Comparison of ENCODE assay signal across 8 mouse cellular contexts in genomic region chr5:115193226-115193625, GRCm38 (mm10). TPM values are rescaled to one million over a fixed set of nuclear protein-coding genes. Genes with fewer than 3 reads are reported as not detected.
DNase-seq lines count a peak whose midpoint lies in the region; ATAC-seq and TF ChIP-seq lines count a peak whose summit lies in the region.

No protein-coding gene starts in this region.

- peaks cover 80% of the 10 kb centered on the region for H3K27me3 ChIP-seq in forebrain, embryonic 12.5 days
- H3K27me3 ChIP-seq in hindbrain, embryonic 11.5 days (ENCODE audit: control insufficient read depth, insufficient read depth, low read length): peaks cover 61% of the 10 kb centered on the region
- peaks cover 56% of the 10 kb centered on the region for H3K27me3 ChIP-seq in limb, embryonic 12.5 days
- peaks cover 57% of the 10 kb centered on the region for H3K27me3 ChIP-seq in midbrain, embryonic 11.5 days (ENCODE audit: control insufficient read depth, insufficient read depth, low read length)
- peaks cover 30% of the 10 kb centered on the region for H3K27me3 ChIP-seq in spleen, adult 2 months (ENCODE audit: control insufficient read depth, insufficient read depth, low read length)

- H3K4me3 ChIP-seq in ES-E14 (ENCODE audit: insufficient read depth in 1 of 2, low read depth in 1 of 2, low read length in 2 of 2, poor library complexity in 1 of 2, severe bottlenecking in 1 of 2): peak overlapping the region; percentile 68 to 73
- H3K4me3 ChIP-seq in forebrain, embryonic 12.5 days (replicated peaks): peak overlapping the region; percentile 71
- H3K4me3 ChIP-seq in hindbrain, embryonic 11.5 days (ENCODE audit: low read depth, low read length): peak overlapping the region; percentile 59
- H3K4me3 ChIP-seq in limb, embryonic 12.5 days (replicated peaks): peak overlapping the region; percentile 69
- peak overlapping the region; percentile 62 for H3K4me3 ChIP-seq in midbrain, embryonic 11.5 days (ENCODE audit: low read depth, low read length)
- H3K4me3 ChIP-seq in spleen, adult 2 months (ENCODE audit: extremely low read depth, insufficient read depth, insufficient read length): peak overlapping the region; percentile 51; the same call in 1 of the 2 replicates

- H3K27ac ChIP-seq in ES-E14 (ENCODE audit: insufficient read depth, low read depth, low read length, poor library complexity, severe bottlenecking): no peak overlapping the region
- H3K27ac ChIP-seq in forebrain, embryonic 12.5 days: no peak overlapping the region
- no peak overlapping the region for H3K27ac ChIP-seq in hindbrain, embryonic 11.5 days (ENCODE audit: low read depth, low read length)
- H3K27ac ChIP-seq in limb, embryonic 12.5 days: no peak overlapping the region
- no peak overlapping the region for H3K27ac ChIP-seq in midbrain, embryonic 11.5 days (ENCODE audit: low read depth, low read length)
- H3K27ac ChIP-seq in spleen, adult 2 months (ENCODE audit: insufficient read depth, low read length): no peak overlapping the region

- H3K36me3 ChIP-seq in ES-E14 (ENCODE audit: control insufficient read depth, insufficient read depth, low read length, poor library complexity, severe bottlenecking): no peaks in the 10 kb centered on the region
- H3K36me3 ChIP-seq in forebrain, embryonic 12.5 days (replicated peaks): no peaks in the 10 kb centered on the region
- no peaks in the 10 kb centered on the region for H3K36me3 ChIP-seq in hindbrain, embryonic 11.5 days (ENCODE audit: control insufficient read depth, insufficient read depth, low read length)
- no peaks in the 10 kb centered on the region for H3K36me3 ChIP-seq in limb, embryonic 12.5 days
- H3K36me3 ChIP-seq in midbrain, embryonic 11.5 days (ENCODE audit: control insufficient read depth, insufficient read depth, low read length): no peaks in the 10 kb centered on the region
- no peaks in the 10 kb centered on the region for H3K36me3 ChIP-seq in spleen, adult 2 months (ENCODE audit: control insufficient read depth, insufficient read depth, low read length)

- peak overlapping the region; percentile 100 for H3K4me2 ChIP-seq in forebrain, embryonic 12.5 days
- peak overlapping the region; percentile 100 for H3K4me2 ChIP-seq in hindbrain, embryonic 11.5 days (replicated peaks; ENCODE audit: low read depth, low read length)
- H3K4me2 ChIP-seq in limb, embryonic 12.5 days: peak overlapping the region; percentile 100
- peak overlapping the region; percentile 100 for H3K4me2 ChIP-seq in midbrain, embryonic 11.5 days

- no peak for DNase-seq in ES-E14 (ENCODE audit: low read depth, low spot score)
- peak; percentile 88 for DNase-seq in adrenal gland, postnatal 25 days
- DNase-seq in hindbrain, embryonic 11.5 days (ENCODE audit: low spot score): peak; percentile 51
- DNase-seq in midbrain, embryonic 11.5 days (ENCODE audit: low spot score, missing footprints): no peak
- DNase-seq in spleen, adult 2 months (ENCODE audit: low read depth in 1 of 2, low spot score in 2 of 2): peak in 1 of 2 experiments; percentile 46
- no peak for DNase-seq in layer of hippocampus, adult 18-20 months (ENCODE audit: low spot score in 2 of 2)

- peak overlapping the region; percentile 29; the same call in 1 of the 2 replicates for H3K9ac ChIP-seq in ES-E14 (ENCODE audit: insufficient read depth, low read depth, low read length, poor library complexity, severe bottlenecking)
- H3K9ac ChIP-seq in forebrain, embryonic 12.5 days: peak overlapping the region; percentile 80
- peak overlapping the region; percentile 64 for H3K9ac ChIP-seq in hindbrain, embryonic 11.5 days (ENCODE audit: low read depth, low read length)
- peak overlapping the region; percentile 67 for H3K9ac ChIP-seq in limb, embryonic 12.5 days (replicated peaks)
- H3K9ac ChIP-seq in midbrain, embryonic 11.5 days (ENCODE audit: low read length): peak overlapping the region; percentile 65

- WGBS in forebrain, embryonic 12.5 days: 0% methylated on average over 34 of the region's 34 CpGs
- under 1% methylated on average over 33 of the region's 34 CpGs for WGBS in hindbrain, embryonic 11.5 days
- WGBS in limb, embryonic 12.5 days: under 1% methylated on average over 34 of the region's 34 CpGs
- WGBS in midbrain, embryonic 11.5 days: 0% methylated on average over 32 of the region's 34 CpGs
- 3% methylated on average over 34 of the region's 34 CpGs for WGBS in spleen, adult 2 months

- in situ Hi-C loops in ES-E14 (cut with MboI; ENCODE audit: low sequenced_read_pairs in 2 of 2, unreplicated experiment in 2 of 2): no loop called here

- no peak for TF ChIP-seq POLR2A in spleen, adult 2 months (IDR thresholded peaks at IDR 0.05; ENCODE audit: low read depth, low read length)

- no peak for TF ChIP-seq CTCF in spleen, adult 2 months (IDR thresholded peaks at IDR 0.05; ENCODE audit: extremely low read depth, insufficient read depth, insufficient read length, insufficient replicate concordance)

- H3K9me3 ChIP-seq in ES-E14 (ENCODE audit: control insufficient read depth, insufficient read depth, low read depth, low read length): no peaks in the 10 kb centered on the region
- H3K9me3 ChIP-seq in forebrain, embryonic 12.5 days: no peaks in the 10 kb centered on the region
- no peaks in the 10 kb centered on the region for H3K9me3 ChIP-seq in hindbrain, embryonic 11.5 days (ENCODE audit: control insufficient read depth, low read length)
- H3K9me3 ChIP-seq in limb, embryonic 12.5 days: no peaks in the 10 kb centered on the region
- no peaks in the 10 kb centered on the region for H3K9me3 ChIP-seq in midbrain, embryonic 11.5 days (ENCODE audit: control insufficient read depth, low read length)

- peaks cover 2 to 13% of the 10 kb centered on the region in 2 experiments; a peak in 3 of 4 replicates for H3K4me1 ChIP-seq in ES-E14 (ENCODE audit: control insufficient read depth in 2 of 2, insufficient read depth in 2 of 2, low read length in 2 of 2, poor library complexity in 1 of 2)
- peaks cover 29% of the 10 kb centered on the region for H3K4me1 ChIP-seq in forebrain, embryonic 12.5 days
- peaks cover 13% of the 10 kb centered on the region; the same call in 1 of the 2 replicates for H3K4me1 ChIP-seq in hindbrain, embryonic 11.5 days (replicated peaks; ENCODE audit: control insufficient read depth, insufficient read depth, low read length)
- H3K4me1 ChIP-seq in limb, embryonic 12.5 days (replicated peaks): peaks cover 29% of the 10 kb centered on the region
- peaks cover 23% of the 10 kb centered on the region for H3K4me1 ChIP-seq in midbrain, embryonic 11.5 days (ENCODE audit: control insufficient read depth, insufficient read depth, low read length)
- peaks cover 4% of the 10 kb centered on the region for H3K4me1 ChIP-seq in spleen, adult 2 months (ENCODE audit: control insufficient read depth, insufficient read depth, insufficient read length)

- peak; percentile 36; the same call in 1 of the 2 replicates for ATAC-seq in forebrain, embryonic 12.5 days (ENCODE audit: low FRiP score)
- 0 out of 2 replicates have a peak, but pooled peaks have one; percentile 14 for ATAC-seq in hindbrain, embryonic 11.5 days (ENCODE audit: low FRiP score)
- ATAC-seq in limb, embryonic 12.5 days (ENCODE audit: insufficient number of reproducible peaks, insufficient read depth, low FRiP score, low TSS enrichment, low read depth): no peak
- 0 out of 2 replicates have a peak, but pooled peaks have one; percentile 5 for ATAC-seq in midbrain, embryonic 11.5 days (ENCODE audit: low FRiP score)

TF ChIP-seq in ES-E14, 5 proteins besides CTCF, POLR2A, EP300 and RAD21 (continues in another document):
- no peak for TF ChIP-seq ZNF384 (IDR thresholded peaks at IDR 0.05; ENCODE audit: low read depth, low read length)

RNA-seq across cellular contexts. Expression of gene Cabp1, which starts 1.0 kb away (rescaled TPM):
- 14.9 and 25.2 TPM in 2 replicates for total RNA-seq in ES-E14 (2012; rRNA removed)
- total RNA-seq in adrenal gland, postnatal 25 days (2021): 36.4 and 44.4 TPM in 2 replicates
- polyA plus RNA-seq in forebrain, embryonic 12.5 days (2016; fragmentation: Nextera tagmentation; extraction: Ambion mirVana): 6.0 and 6.1 TPM in 2 replicates
- polyA plus RNA-seq in hindbrain, embryonic 11.5 days (2014; fragmentation: Nextera tagmentation; extraction: Ambion mirVana): 5.0 and 7.6 TPM in 2 replicates
- 1.1 and 1.3 TPM in 2 replicates for polyA plus RNA-seq in limb, embryonic 12.5 days (2016; fragmentation: Nextera tagmentation; extraction: Ambion mirVana)
- 1.1 and 2.3 TPM in 2 replicates for polyA plus RNA-seq in midbrain, embryonic 11.5 days (2014; fragmentation: Nextera tagmentation; extraction: Ambion mirVana)
- 0.72 and 1.5 TPM in 2 replicates for polyA plus RNA-seq in spleen, adult 2 months (2012; rRNA removed)
- 100 to 1,000 TPM; 122 to 123 TPM for total RNA-seq in layer of hippocampus, adult 18-20 months (2021)

RNA-seq across cellular contexts. Expression of gene Mlec, which starts 35.2 kb away (rescaled TPM):
- total RNA-seq in ES-E14 (2012; rRNA removed): 191 and 272 TPM in 2 replicates
- 139 and 194 TPM in 2 replicates for total RNA-seq in adrenal gland, postnatal 25 days (2021)
- polyA plus RNA-seq in forebrain, embryonic 12.5 days (2016; fragmentation: Nextera tagmentation; extraction: Ambion mirVana): 50.3 and 50.8 TPM in 2 replicates
- 41.2 and 44.1 TPM in 2 replicates for polyA plus RNA-seq in hindbrain, embryonic 11.5 days (2014; fragmentation: Nextera tagmentation; extraction: Ambion mirVana)
- 76.6 and 89.6 TPM in 2 replicates for polyA plus RNA-seq in limb, embryonic 12.5 days (2016; fragmentation: Nextera tagmentation; extraction: Ambion mirVana)
- 30.0 and 37.3 TPM in 2 replicates for polyA plus RNA-seq in midbrain, embryonic 11.5 days (2014; fragmentation: Nextera tagmentation; extraction: Ambion mirVana)
- 39.1 and 44.0 TPM in 2 replicates for polyA plus RNA-seq in spleen, adult 2 months (2012; rRNA removed)
- total RNA-seq in layer of hippocampus, adult 18-20 months (2021): 10 to 100 TPM; 92.5 to 95.1 TPM

RNA-seq across cellular contexts. Expression of gene Pop5, which starts 42.4 kb away (rescaled TPM):
- 155 and 174 TPM in 2 replicates for total RNA-seq in ES-E14 (2012; rRNA removed)
- total RNA-seq in adrenal gland, postnatal 25 days (2021): 77.2 and 94.0 TPM in 2 replicates
- polyA plus RNA-seq in forebrain, embryonic 12.5 days (2016; fragmentation: Nextera tagmentation; extraction: Ambion mirVana): 90.5 and 97.1 TPM in 2 replicates
- polyA plus RNA-seq in hindbrain, embryonic 11.5 days (2014; fragmentation: Nextera tagmentation; extraction: Ambion mirVana): 104 and 106 TPM in 2 replicates
- polyA plus RNA-seq in limb, embryonic 12.5 days (2016; fragmentation: Nextera tagmentation; extraction: Ambion mirVana): 93.9 and 104 TPM in 2 replicates
- polyA plus RNA-seq in midbrain, embryonic 11.5 days (2014; fragmentation: Nextera tagmentation; extraction: Ambion mirVana): 91.0 and 98.7 TPM in 2 replicates
- polyA plus RNA-seq in spleen, adult 2 months (2012; rRNA removed): 55.6 and 85.5 TPM in 2 replicates
- 100 to 1,000 TPM; 105 to 112 TPM for total RNA-seq in layer of hippocampus, adult 18-20 months (2021)

RNA-seq across cellular contexts. Expression of gene Unc119b, which starts 58.5 kb away (rescaled TPM):
- 27.1 and 27.5 TPM in 2 replicates for total RNA-seq in ES-E14 (2012; rRNA removed)
- total RNA-seq in adrenal gland, postnatal 25 days (2021): 36.2 and 41.3 TPM in 2 replicates
- 68.6 and 69.8 TPM in 2 replicates for polyA plus RNA-seq in forebrain, embryonic 12.5 days (2016; fragmentation: Nextera tagmentation; extraction: Ambion mirVana)
- polyA plus RNA-seq in hindbrain, embryonic 11.5 days (2014; fragmentation: Nextera tagmentation; extraction: Ambion mirVana): 46.8 and 57.2 TPM in 2 replicates
- 61.7 and 62.6 TPM in 2 replicates for polyA plus RNA-seq in limb, embryonic 12.5 days (2016; fragmentation: Nextera tagmentation; extraction: Ambion mirVana)
- polyA plus RNA-seq in midbrain, embryonic 11.5 days (2014; fragmentation: Nextera tagmentation; extraction: Ambion mirVana): 55.1 and 64.6 TPM in 2 replicates
- polyA plus RNA-seq in spleen, adult 2 months (2012; rRNA removed): 38.7 and 44.4 TPM in 2 replicates
- 10 to 100 TPM; 28.1 to 30.2 TPM for total RNA-seq in layer of hippocampus, adult 18-20 months (2021)

Comparison
In these comparisons a context has a peak if more than half of its experiments do, and no peak if none do; other contexts are left out.
1. DNase-seq: peak in adrenal gland, postnatal 25 days (single experiment) and hindbrain, embryonic 11.5 days (single experiment); none in ES-E14 (single experiment), midbrain, embryonic 11.5 days (single experiment) and layer of hippocampus, adult 18-20 months (0 of 2).
2. H3K9ac ChIP-seq: peak in every context shown above with its lines; median percentile 80 in forebrain, embryonic 12.5 days; 67 in limb, embryonic 12.5 days; 65 in midbrain, embryonic 11.5 days; 64 in hindbrain, embryonic 11.5 days; 29 in ES-E14.
3. Peak in every context shown above with its lines, with median percentiles within 50 percentile points of each other: H3K4me3 ChIP-seq and H3K4me2 ChIP-seq.